Mouse (Mus musculus) kidney, adult 18-20 months (tissue): Measurements from ENCODE around the gene Cd36.
A peak's percentile ranks its signal among the peaks of the same experiment; 100 is the strongest.
"Not testable (repeated sequence)": the region's sequence is repeated elsewhere in the genome, so short reads cannot be mapped to it uniquely, and the experiment has no call there.

ENCODE experiments used
- DNase-seq: peaks from one replicate; pipeline ENCODE4 v3.0.0; 2021

Cd36 gene

DNA sequence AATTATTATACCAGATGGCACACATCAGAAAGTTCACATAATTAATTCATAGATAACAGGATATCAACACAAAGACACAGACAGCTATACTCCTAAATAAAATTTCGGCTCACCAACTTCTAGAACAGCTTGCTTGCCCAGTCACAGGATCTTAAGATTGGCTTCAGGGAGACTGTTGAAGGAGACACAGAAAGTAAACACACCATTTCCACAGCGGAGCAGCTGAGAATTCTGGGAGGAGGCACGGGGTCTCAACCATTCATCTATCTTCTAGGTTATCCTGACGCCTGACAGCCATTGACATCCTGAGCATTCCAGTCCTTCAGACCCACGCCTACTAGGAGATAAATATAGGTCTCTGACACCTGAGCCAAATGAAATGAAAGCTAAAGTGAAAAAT is at the start of gene Cd36:
Gene Cd36 (minus strand): TSS at position 204 of the 400 bp plus-strand sequence.
- DNase-seq: peak; percentile 28

DNA sequence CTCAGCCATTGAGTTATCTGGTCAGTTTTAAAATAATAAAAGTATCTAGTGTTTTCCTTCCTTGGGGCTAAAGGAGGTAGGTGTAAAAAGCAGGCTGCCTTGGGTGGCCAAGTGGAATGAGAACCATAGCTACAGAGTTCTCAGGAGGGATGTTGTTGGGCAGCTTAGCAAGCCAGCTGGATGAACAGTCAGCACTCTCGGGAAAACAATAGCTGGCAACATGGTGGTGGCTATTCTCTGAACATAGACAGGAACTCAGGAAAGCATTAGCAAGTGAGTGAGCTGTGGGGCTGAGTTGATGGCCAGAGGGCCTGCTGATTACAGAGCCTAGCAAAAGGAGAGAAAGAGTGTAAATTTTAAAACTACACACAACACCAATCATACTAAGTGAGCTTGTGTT is 45.9 kb upstream of the Cd36 start:
- DNase-seq: no peak

DNA sequence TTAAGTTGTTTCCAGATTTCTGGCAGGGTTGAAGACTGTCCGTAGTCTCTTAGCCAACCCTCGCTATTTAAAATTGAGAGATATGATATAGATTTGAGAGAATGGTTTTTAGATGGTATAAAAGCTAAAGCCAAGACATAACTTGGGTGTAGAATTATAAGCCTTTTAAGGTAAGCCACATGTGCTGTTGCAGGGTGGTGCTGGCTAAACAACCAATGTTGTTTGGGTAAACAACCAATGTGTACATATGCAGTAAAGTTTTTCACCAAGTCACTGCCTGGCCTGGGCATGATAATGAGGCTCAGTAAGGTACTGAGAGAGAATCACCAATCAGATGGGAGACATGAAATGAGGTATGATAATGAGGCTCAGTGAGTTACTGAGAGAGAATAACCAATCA is 43.0 kb upstream of the Cd36 start:
- not testable (repeated sequence) for DNase-seq

DNA sequence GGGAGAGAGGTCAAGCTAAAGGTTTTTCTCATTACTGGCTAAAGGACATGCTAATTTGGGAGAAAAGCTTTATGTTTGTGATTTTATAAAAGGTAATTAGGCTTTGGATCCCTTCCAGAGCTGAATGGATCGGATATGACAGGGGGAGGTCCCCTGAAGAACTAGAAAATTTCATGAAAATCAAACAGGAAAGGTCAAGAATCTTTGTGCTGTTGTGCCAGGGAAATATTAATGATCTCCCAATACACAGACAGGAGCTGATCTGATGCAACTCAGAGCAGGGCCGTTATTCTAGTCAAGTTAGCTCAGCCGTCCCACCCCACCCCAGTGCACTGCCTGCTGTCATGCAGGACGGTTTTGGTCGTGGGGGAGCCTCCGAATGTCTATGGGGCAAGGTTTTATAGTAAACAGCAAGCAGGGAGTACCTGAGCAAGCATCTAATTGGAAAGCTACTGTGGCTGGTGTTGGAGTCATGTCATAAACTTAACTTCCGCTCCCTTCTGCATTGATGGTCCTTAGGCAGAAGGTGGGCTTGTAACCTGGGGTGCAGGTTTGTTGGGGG is 40.5 kb upstream of the Cd36 start:
- peak; percentile 8 for DNase-seq

DNA sequence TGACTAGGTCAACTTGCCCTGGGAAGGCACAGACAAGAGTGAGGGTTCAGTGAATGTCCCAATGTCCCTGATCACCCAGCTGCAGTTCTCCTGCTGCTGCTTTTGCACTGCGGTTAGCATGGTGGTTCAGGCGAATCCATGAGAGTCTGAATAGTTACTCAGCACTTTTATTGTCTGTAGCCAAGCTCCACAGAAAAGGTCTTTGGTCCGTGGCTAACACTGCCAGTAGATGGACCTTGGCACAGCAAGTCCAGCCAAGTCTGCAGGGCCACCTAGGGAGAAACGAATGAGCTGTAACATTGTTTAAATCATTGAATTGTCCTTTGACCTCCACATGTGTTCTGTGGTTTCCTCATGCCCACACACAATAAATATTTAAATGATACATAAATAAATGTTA is 39.9 kb upstream of the Cd36 start:
- DNase-seq: peak; percentile 56

DNA sequence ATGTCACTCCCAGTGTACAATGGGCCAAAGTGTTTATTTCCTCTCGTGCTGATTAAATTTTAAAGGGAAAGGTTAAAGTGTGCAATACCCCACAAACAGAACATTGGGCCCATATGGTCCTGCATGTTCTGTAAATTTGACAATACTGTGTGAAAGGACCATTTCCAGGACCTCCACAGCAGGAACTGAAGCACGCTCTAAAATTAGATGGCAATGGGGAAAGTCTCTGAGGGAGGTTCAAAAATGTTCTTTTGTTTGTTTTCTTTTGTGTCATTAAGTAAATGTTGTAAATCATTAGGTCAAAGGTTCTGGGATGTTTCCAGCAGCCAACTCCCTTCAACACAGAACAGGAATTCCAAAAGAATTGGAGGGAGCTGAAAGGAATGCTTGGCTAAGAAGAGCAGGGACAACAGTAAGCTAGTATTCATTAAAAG is 35.5 kb upstream of the Cd36 start:
- DNase-seq: peak; percentile 9

DNA sequence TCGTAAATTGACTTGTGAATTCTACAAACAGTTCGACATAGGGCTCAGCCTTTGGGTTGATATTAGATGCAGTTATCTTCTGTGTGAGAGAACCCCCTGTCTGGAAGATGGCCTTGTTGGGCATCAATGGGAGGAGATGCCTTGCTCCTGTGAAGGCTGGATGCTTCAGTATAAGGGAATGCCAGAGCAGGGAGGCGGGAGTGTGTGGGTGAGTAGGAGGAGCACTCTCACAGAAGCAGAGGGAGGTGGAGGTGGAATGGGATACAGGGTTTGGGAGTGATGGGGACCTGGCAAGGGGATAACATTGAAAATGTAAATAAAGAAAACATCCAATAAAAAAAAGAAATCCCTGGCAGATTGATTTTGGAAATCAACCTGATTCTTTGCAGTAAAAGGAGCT is 35.0 kb upstream of the Cd36 start:
- DNase-seq: no peak

DNA sequence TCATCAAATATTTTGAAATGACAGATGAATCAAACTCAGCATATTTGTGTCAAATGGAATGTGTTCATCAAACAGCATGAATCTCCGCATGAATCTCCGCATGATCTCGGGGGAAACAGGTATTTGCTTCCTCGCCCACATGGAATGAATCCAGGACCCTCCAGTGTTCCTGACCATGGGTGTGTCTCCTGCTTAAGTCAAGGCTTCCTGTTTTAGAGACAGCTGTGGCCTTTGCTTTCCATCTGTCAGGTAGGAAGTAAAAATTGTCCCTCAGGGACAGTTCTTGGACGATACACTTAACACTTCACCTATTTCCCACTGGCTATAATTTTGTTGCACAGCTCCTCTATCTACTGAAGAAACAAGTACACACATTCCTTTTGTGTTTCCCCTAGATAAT is 30.4 kb upstream of the Cd36 start:
- peak; percentile 18 for DNase-seq

DNA sequence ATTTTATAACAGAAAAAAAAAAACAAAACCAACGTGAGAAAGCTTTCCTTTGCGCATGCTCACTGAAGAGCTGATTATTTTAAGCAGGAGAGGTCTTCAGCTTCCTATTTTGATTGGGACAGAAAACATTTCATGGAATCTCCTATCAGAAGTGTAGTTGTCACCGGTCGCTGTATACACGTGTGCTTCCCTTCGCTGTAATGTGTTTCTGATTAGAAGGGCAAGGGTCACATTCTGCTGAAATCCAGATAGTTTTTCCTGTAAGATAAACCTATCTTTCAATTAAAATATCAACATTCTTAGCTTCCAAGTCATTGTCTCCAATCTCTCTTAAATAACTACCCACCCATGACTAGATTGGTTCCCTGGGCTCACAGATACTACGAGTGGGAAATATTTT is 16.2 kb upstream of the Cd36 start:
- DNase-seq: no peak

DNA sequence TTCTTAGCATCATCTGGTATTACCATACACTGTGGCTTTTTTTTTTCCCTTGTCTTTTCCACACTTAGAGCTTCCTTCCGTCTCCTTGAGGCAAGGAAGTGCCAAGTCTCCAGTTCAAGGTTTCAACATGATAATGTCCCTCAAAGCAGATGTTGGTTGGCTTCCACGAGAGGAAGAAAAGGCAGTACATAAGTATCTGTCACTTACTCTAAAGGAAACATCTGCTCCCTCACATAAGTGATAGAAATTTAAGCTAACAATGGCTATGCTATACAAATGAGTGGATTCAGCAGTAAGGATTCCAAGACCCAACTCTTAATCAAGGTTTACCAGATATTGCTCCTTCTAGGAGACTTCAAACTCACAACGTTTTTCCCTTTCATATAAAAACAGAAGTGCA is 10.3 kb upstream of the Cd36 start:
- no peak for DNase-seq

DNA sequence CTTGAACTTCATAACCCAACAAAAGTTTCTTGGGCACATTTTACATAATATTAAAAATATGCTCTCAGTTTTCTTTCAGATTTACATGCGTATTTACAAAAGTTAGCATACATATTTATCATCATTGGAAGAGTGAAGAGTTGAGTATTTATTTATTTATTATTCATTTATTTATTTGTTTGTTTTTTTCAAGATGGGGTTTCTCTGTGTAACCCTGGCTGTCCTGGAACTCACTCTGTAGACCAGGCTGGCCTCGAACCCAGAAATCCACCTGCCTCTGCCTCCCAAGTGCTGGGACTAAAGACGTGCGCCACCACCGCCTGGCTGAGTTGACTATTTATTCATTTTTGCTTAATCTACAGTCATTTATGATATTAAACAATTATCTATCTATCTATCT is 9.0 kb upstream of the Cd36 start:
- not testable (repeated sequence) for DNase-seq

DNA sequence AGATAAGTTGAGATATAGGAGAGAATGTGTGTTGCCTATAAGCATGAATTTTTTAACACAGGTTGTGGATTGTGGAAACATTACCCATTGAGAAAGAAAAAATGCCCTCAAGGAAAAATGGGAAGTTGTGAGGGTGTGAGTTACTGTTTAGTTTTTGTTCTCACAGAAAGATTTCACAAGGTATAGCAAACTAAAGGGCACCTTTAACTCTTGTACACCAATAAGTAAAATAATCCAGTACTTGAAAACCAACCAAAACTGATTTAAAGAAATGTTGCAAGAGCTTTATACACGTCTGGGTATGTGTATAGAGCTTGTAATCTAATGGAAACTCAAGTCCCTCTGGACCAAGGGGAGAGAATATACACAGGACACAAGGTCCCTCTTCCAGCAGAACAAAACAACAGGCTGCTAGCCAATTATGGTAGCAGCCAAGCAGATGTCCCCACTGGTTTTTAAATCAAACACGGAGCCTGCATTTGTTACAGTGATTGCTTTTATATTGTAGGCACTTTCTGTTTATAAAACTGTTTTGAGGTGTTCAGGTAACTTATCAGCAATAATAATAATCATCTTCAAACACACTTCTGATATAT is 5.1 kb upstream of the Cd36 start:
- no peak for DNase-seq

DNA sequence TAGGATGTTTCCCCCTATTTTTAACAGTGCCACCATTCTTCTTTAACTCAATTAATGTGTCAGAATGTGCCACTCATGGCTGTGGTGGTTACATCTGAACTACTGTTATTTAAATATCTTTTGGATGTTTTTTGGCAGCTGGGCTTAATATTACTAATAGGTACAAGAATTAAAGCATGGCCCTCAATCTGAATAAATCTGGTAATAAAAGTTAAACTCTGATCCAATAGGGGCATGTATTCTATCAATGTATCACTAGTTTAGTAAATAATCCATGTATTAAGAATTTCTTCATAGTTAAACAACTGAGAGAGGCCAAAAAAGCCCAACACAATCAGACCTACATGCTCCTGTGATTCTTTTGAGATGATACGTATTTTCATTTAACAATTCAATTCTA is 690 bp upstream of the Cd36 start:
- DNase-seq: no peak

DNA sequence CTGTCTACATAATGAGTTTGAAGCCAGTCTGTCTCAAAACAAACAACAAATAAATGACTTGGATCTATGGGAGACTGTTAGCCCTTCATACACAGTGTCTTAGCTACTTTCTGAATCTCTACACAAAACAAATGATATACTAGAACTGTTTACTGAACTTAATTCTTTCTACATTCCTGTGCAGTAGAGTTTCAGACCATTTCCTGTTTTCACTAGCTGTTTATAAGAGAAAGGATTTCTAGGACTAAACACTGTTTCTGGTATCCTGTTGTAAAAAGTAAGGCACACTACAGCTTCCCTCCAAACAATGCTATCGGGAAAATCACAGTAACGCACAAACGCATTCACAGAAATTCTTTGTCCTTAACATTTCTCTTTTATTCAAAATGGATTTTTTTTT is 2.2 kb downstream of the Cd36 start:
- DNase-seq: no peak

DNA sequence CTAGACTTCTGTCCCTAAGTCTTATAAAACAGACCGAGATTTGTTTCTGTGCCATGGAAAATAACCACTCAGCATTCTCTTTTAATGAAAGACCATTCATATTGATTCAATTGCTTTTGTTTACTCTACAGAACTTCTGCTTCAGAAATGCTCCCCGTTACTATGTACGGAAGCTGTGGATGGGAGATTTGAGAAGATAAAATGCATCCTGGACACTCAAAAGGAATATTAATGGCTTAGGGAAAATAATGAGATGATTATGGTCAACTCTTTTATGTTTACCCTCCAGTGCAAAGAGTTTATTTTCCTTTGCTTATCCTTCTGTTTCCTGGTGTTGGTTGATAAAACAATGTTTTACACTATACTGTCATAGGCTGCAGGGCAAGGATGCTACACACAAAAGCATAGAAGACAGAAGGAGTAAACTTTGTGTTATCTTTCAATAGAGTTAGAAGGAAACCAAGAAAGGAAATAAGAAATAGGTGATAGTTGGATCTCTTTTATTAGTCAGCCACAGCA is 5.2 kb downstream of the Cd36 start:
- no peak for DNase-seq

DNA sequence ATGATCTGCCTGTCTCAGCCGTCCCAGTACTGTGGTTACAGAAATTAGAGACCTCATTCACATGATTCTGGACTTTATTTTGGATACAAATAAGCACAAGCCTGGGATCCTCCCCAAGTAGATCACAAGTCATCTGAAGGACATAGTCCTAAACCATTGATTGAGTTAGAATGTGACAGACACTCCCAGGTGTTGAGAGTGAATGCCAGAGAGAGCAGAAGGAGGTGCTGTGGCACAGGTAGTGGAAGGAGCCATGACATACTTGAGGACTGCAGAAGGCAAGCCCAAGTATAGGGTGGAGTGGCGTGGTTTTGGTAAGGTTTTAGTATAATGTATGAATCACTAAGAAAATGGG is 7.1 kb downstream of the Cd36 start:
- no peak for DNase-seq

DNA sequence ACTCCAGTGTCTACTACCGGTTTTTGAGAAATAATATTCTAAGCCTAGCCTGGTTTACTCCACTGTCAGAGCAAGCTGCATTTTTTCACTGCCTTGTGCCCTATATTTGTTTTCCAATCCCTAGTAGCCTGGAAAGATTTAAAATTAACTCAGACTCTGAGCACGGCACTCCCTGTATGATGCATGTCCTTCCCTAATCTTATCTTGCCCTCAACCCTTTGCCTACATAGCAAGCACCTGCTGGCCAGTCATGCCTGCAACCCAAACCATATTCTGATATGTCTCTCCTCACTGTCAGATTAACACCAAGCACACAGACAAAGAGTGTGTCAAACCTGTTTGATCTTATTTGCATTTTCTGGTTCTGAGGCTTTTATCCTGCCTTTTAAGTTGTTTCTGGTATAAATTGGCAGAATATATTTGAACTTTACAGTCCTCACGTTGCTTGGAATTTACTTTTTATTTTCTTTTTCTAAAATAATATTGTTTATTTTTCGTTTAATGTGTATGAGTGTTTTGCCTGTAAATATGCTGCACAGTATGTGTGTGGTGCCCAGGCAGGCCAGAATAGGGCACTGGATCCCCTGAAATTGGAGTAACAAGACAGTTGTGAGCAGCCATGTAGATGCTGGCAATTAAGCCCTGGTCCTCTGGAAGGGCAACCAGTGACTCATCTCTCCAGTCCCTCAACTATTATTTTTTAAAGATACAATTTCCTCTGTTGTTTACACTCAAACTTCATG is 7.6 kb downstream of the Cd36 start:
- DNase-seq: no peak

DNA sequence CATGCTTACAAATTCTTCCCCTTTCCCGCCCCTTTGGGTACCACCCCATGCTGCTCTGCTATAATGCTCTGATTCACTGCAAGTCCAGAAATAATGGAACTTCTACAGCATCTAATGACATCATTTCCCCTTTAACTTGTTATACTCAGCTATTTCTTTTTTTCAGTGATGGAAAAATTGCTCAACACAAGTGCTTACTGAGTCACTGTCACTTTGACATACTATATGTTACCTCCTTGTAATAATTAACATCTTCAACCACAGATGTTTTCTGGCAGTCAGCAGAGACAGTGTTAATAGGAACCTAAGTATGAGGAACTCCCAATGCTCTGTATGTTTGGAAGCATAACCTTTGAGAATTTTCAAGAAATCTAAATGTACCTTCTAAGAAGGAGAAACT is 8.7 kb downstream of the Cd36 start:
- DNase-seq: no peak

DNA sequence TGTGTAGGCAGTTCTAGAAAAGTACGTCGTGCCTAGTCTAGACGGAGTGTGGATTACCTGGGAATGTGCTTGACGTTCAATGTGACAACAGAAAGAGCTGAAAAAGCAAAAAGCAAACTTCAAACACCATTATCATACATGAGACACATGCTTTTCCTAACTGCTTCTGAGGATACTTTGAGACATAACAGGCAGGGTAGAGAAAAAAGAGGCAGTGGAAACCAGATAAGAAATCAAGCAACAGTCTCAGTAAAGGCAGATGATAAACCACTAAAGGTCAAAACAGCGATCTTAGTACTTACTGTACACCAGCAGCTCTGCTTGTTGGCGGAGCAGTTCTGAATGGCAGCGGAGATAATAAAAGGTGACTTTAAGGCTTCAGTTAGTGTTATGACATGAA is 11.6 kb downstream of the Cd36 start:
- DNase-seq: no peak

DNA sequence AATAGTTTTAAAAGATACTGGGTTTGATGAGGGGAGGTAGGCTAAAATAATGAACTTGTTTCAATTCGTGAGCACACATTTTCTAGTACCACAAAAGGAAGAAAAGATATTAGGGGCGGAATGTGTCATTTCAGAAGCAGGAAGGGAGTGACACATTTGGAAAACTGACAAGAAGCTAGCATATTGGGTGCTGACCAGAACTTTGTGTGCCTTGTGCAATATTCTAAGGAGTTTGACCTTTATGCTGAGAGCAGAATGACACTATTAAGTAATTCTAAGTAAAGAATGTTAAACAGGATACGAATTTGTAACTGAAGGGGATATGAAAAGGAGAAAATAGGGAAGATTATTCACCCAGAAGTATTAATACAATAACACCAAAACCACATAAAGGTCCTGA is 12.0 kb downstream of the Cd36 start:
- DNase-seq: peak; percentile 31

DNA sequence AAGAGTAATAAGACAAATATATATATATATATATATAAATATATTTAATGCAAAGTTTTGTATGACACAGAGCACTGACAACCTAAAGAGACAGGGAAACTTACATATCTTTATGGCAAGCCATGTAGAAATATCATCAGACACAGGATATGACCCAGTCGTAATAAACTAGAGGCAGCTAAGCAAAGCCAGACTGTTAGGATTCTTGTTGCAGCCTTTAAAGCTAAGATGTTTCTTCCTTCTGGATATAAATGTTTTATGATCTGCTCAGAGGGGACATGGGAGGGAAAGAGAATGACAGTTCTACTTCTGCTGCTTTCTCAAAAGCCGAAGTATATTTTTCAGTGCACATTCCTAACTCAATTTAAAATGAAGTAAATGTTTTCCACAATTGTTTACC is 14.3 kb downstream of the Cd36 start:
- DNase-seq: no peak

DNA sequence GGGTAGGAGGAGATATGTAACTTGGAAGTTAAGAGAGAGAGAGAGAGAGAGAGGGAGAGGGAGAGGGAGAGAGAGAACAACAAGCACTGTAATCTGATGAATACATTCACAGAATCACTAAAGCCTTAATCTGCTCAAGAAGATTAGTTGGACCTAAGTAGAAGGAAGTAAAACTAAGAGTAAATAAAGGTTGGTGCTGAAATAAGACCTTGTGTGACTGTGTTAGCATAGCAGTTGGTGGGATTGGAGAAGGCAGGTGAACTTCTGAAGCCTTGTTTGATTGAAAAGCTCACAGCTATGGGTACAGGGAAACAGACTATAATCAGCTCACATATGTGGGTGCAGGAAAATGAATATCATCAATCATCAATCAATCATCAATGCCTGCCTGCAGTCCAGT is 23.2 kb downstream of the Cd36 start:
- DNase-seq: no peak

DNA sequence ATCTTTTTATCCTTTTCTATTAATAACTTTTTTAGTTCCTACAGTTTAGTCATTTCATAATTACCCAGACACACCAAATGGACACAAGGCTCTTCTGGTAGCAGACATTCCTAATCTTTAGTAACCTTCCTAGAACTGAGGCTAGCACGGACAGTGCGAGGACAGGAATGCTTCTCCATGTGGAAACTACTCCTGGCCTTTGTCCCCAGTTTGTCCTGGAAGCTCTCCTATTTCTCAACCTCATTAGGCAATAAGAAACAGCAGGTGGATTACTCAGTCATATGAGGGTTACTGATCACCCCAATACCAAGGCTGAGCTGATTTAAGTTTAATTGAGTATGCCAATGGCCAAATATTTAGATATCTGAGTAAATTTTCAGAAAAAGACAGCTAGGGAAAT is 25.5 kb downstream of the Cd36 start:
- peak; percentile 31 for DNase-seq

DNA sequence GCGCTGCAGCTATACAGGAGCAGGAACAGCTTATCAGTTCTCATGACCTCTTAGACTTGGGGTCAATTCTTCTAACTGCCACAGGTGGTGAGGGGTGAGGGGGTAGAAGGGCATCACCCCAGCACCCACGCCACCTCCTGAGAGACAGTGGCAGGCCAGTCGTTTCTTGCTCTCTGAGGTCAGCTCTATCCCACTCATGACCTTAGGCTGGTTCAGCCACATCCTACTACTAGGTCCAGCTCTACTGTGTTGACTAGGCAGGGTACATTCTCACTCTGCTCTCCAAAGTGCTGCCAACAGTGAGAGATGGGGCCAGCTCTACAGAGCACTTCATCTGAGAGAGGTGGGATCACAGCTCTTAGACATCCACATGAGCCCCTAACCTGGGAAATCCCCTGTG is 30.2 kb downstream of the Cd36 start:
- DNase-seq: no peak

DNA sequence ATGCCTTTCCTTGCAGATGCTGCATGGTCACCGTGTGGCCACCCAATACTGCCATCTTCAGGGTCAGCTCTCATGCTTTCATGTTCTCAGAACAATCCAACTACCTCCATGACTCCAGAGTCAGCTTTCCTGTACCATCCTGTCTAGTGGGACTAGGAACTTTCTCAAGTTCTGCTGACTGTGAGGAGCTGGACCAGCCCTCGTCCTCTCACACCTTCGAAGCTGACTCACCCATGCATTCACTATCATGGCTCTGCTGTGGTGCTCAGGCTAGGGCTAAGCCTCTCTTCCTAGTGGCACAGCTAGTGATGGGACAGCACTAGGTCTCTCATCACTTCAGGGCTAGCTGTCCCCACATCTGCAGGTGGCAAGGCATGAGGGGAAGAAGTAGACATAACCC is 30.7 kb downstream of the Cd36 start:
- DNase-seq: no peak
